ENCODE assay signal across 23 mouse cellular contexts in the genomic region with DNA sequence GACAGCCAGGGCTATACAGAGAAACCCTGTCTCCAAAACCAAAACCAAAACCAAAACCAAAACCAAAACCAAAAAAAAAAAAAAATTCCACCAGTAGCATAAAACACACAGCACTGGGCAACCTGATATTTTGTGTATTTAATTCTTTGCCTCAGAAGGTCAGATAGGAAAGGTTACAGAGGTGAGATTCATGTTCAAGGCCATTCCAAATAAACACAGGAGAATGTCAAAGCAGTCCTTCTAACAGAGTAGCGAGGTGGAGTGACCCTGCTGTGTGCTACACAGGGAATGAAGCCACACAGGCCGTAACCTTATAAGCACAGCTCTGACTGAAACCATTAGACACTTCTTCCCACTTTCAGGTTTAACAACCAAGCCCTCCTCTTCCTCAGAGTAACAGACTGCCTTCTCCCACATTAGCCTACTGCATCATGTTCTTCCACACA. TPM values are rescaled to one million over a fixed set of nuclear protein-coding genes. Genes with fewer than 3 reads are reported as not detected.
DNase-seq lines count a peak whose midpoint lies in the region; ATAC-seq lines count a peak whose summit lies in the region.
"Had no signal": no experiment of that assay in that cellular context is flagged by ENCODE, and none has a peak within 500 bp of the region (broad histone marks: within the 10 kb centered on the region; RNA-seq: fewer than 3 reads in every experiment).

No protein-coding gene starts in this region.

- H3K27me3 ChIP-seq in heart, embryonic 11.5 days (ENCODE audit: control insufficient read depth, insufficient read depth, low read length): no peaks in the 10 kb centered on the region
- no peaks in the 10 kb centered on the region for H3K27me3 ChIP-seq in heart, embryonic 12.5 days (replicated peaks)
- H3K27me3 ChIP-seq in liver, embryonic 13.5 days: no peaks in the 10 kb centered on the region
- H3K27me3 ChIP-seq: forebrain, embryonic 12.5 days had no signal

- no peak overlapping the region for H3K27ac ChIP-seq in heart, embryonic 11.5 days (ENCODE audit: low read depth, low read length)
- H3K27ac ChIP-seq in heart, embryonic 12.5 days (ENCODE audit: poor library complexity, severe bottlenecking): no peak overlapping the region
- peak overlapping the region; percentile 39; the same call in 1 of the 2 replicates for H3K27ac ChIP-seq in liver, embryonic 13.5 days
- H3K27ac ChIP-seq: forebrain, embryonic 12.5 days; heart, adult 2 months; hindbrain, embryonic 10.5 days; liver, embryonic 14.5 days had no signal

- H3K4me3 ChIP-seq in heart, embryonic 11.5 days (ENCODE audit: low read depth, low read length): no peak overlapping the region
- no peak overlapping the region for H3K4me3 ChIP-seq in heart, embryonic 12.5 days
- no peak overlapping the region for H3K4me3 ChIP-seq in liver, embryonic 13.5 days (replicated peaks)
- H3K4me3 ChIP-seq: forebrain, embryonic 12.5 days; heart, adult 2 months; hindbrain, embryonic 10.5 days had no signal

- no peak for ATAC-seq in heart, embryonic 11.5 days (replicated peaks; ENCODE audit: insufficient number of reproducible peaks, low FRiP score, low TSS enrichment)
- ATAC-seq in heart, embryonic 12.5 days (ENCODE audit: insufficient number of reproducible peaks, low FRiP score): no peak
- ATAC-seq in CD4-positive, CD25-positive, alpha-beta regulatory T cell, adult 4 months: peak; percentile 80
- no peak for ATAC-seq in liver, embryonic 13.5 days (ENCODE audit: low read depth)
- ATAC-seq: midbrain, embryonic 16.5 days had no signal

- peak; percentile 31 for DNase-seq in 416B (ENCODE audit: low read depth)
- DNase-seq in liver, embryonic 13.5 days: no peak
- no peak for DNase-seq in embryo, embryonic 10.5 days (ENCODE audit: low spot score)
- no peak for DNase-seq in urinary bladder, postnatal 10 days (ENCODE audit: low spot score)
- DNase-seq: cerebellum, adult 8-10 months; heart, adult 2 months; kidney, adult 8-10 months; kidney, postnatal 25 days; left cerebral cortex, postnatal 4 days; lung, postnatal 14 days; right cerebral cortex, postnatal 14 days; spleen, adult 18-20 months; thymus, postnatal 4 days had no signal

- peaks cover 5% of the 10 kb centered on the region; the same call in 1 of the 2 replicates for H3K4me1 ChIP-seq in heart, embryonic 11.5 days (ENCODE audit: control insufficient read depth, insufficient read depth, low read length)
- H3K4me1 ChIP-seq in heart, embryonic 12.5 days (replicated peaks): peaks cover 5% of the 10 kb centered on the region; the same call in 1 of the 2 replicates
- H3K4me1 ChIP-seq in liver, embryonic 13.5 days (replicated peaks): peaks cover 11% of the 10 kb centered on the region
- H3K4me1 ChIP-seq: forebrain, embryonic 12.5 days; hindbrain, embryonic 10.5 days had no signal

- H3K9ac ChIP-seq in heart, embryonic 11.5 days (ENCODE audit: low read depth, low read length): peak overlapping the region; percentile 43; the same call in 1 of the 2 replicates
- H3K9ac ChIP-seq in heart, embryonic 12.5 days: no peak overlapping the region
- no peak overlapping the region for H3K9ac ChIP-seq in liver, embryonic 13.5 days
- H3K9ac ChIP-seq: forebrain, embryonic 12.5 days; liver, embryonic 14.5 days had no signal

- H3K36me3 ChIP-seq in heart, embryonic 11.5 days (ENCODE audit: control insufficient read depth, insufficient read depth, low read length): peaks cover 16% of the 10 kb centered on the region
- H3K36me3 ChIP-seq in heart, embryonic 12.5 days: peaks cover 63% of the 10 kb centered on the region
- peaks cover 84% of the 10 kb centered on the region for H3K36me3 ChIP-seq in liver, embryonic 13.5 days

- 92% methylated on average over 2 of the region's 2 CpGs for WGBS in heart, embryonic 11.5 days (ENCODE audit: insufficient replicate concordance)
- 76% methylated on average over 2 of the region's 2 CpGs for WGBS in heart, embryonic 12.5 days
- 65% methylated on average over 2 of the region's 2 CpGs for WGBS in liver, embryonic 13.5 days (ENCODE audit: insufficient replicate concordance)

- H3K4me2 ChIP-seq in heart, embryonic 11.5 days: no peak overlapping the region
- no peak overlapping the region for H3K4me2 ChIP-seq in heart, embryonic 12.5 days
- H3K4me2 ChIP-seq in liver, embryonic 13.5 days: no peak overlapping the region
- H3K4me2 ChIP-seq: forebrain, embryonic 12.5 days had no signal

- no peaks in the 10 kb centered on the region for H3K9me3 ChIP-seq in heart, embryonic 11.5 days (replicated peaks; ENCODE audit: control insufficient read depth, low read length)
- H3K9me3 ChIP-seq in heart, embryonic 12.5 days (replicated peaks): no peaks in the 10 kb centered on the region
- no peaks in the 10 kb centered on the region for H3K9me3 ChIP-seq in liver, embryonic 13.5 days (replicated peaks)
- H3K9me3 ChIP-seq: forebrain, embryonic 12.5 days; G1E; hindbrain, embryonic 10.5 days had no signal

RNA-seq across cellular contexts. Expression of a gene that starts 18.3 kb away (rescaled TPM):
- polyA plus RNA-seq in heart, embryonic 11.5 days (2014; fragmentation: Nextera tagmentation; extraction: Ambion mirVana): 211 and 221 TPM in 2 replicates
- polyA plus RNA-seq in heart, embryonic 12.5 days (2016; fragmentation: Nextera tagmentation; extraction: Ambion mirVana): 171 and 182 TPM in 2 replicates
- 100 to 1,000 TPM; 185 to 226 TPM for polyA plus RNA-seq in CD4-positive, CD25-positive, alpha-beta regulatory T cell, adult 4 months (2017; shearing (Covaris generic))
- 220 and 240 TPM in 2 replicates for polyA plus RNA-seq in liver, embryonic 13.5 days (2015; fragmentation: Nextera tagmentation; extraction: Ambion mirVana)

RNA-seq across cellular contexts. Expression of a gene that starts 36.8 kb away (rescaled TPM):
- 49.7 and 54.6 TPM in 2 replicates for polyA plus RNA-seq in heart, embryonic 11.5 days (2014; fragmentation: Nextera tagmentation; extraction: Ambion mirVana)
- 52.9 and 57.4 TPM in 2 replicates for polyA plus RNA-seq in heart, embryonic 12.5 days (2016; fragmentation: Nextera tagmentation; extraction: Ambion mirVana)
- not detected for polyA plus RNA-seq in CD4-positive, CD25-positive, alpha-beta regulatory T cell, adult 4 months (2017; shearing (Covaris generic))
- polyA plus RNA-seq in liver, embryonic 13.5 days (2015; fragmentation: Nextera tagmentation; extraction: Ambion mirVana): 0.10 TPM in 1 of 2 replicates, not detected in the other
- polyA plus RNA-seq: C2C12; embryonic facial prominence, embryonic 11.5 days; forebrain, embryonic 12.5 days; hindbrain, embryonic 10.5 days; liver, embryonic 14.5 days; midbrain, embryonic 16.5 days had no signal

Comparison
In these comparisons a context has a peak if more than half of its experiments do, and no peak if none do; other contexts are left out.
1. RNA of a gene that starts 36.8 kb away (polyA plus RNA-seq): 49.7 to 54.6 TPM in heart, embryonic 11.5 days and 52.9 to 57.4 TPM in heart, embryonic 12.5 days; not detected in CD4-positive, CD25-positive, alpha-beta regulatory T cell, adult 4 months and 0.10 TPM in liver, embryonic 13.5 days; every median in the first group is over 10 times any median in the second.